Mouse (Mus musculus): ENCODE measurements around the gene Epb41l2. TPM values are rescaled to one million over a fixed set of nuclear protein-coding genes. Genes with fewer than 3 reads are reported as not detected.

The Epb41l2 gene
- total RNA-seq, 2 experiments from 2014 or later: 96.1 to 121 TPM

GRCm38 (mm10) chr10:25365708-25366107 is 6.1 kb downstream of the Epb41l2 start:
- no peak for DNase-seq

GRCm38 (mm10) chr10:25366691-25367090 is 7.1 kb downstream of the Epb41l2 start:
- DNase-seq: no peak

- no peak for DNase-seq
Measured at GRCm38 (mm10) chr10:25368928-25369327, 9.3 kb downstream of the Epb41l2 start.

GRCm38 (mm10) chr10:25369691-25370090 is 10.1 kb downstream of the Epb41l2 start:
- DNase-seq: no peak

GRCm38 (mm10) chr10:25371336-25371735 is 11.7 kb downstream of the Epb41l2 start:
- no peak for DNase-seq

- DNase-seq: no peak
Measured at GRCm38 (mm10) chr10:25371915-25372371, 12.3 kb downstream of the Epb41l2 start.

- DNase-seq: no peak
Measured at GRCm38 (mm10) chr10:25372510-25373148, 13.0 kb downstream of the Epb41l2 start.

- no peak for DNase-seq
Measured at GRCm38 (mm10) chr10:25375036-25375435, 15.4 kb downstream of the Epb41l2 start.

- DNase-seq: no peak
Measured at GRCm38 (mm10) chr10:25380746-25381481, 21.3 kb downstream of the Epb41l2 start.

GRCm38 (mm10) chr10:25381951-25382350 is 22.4 kb downstream of the Epb41l2 start:
- no peak for DNase-seq

- no peak for DNase-seq
Measured at GRCm38 (mm10) chr10:25383171-25383570, 23.6 kb downstream of the Epb41l2 start.

- DNase-seq: no peak
Measured at GRCm38 (mm10) chr10:25384391-25384790, 24.8 kb downstream of the Epb41l2 start.

- no peak for DNase-seq
Measured at GRCm38 (mm10) chr10:25385811-25386580, 26.4 kb downstream of the Epb41l2 start.

GRCm38 (mm10) chr10:25386868-25387267 is 27.3 kb downstream of the Epb41l2 start:
- DNase-seq: no peak

GRCm38 (mm10) chr10:25387268-25387667 is 27.7 kb downstream of the Epb41l2 start:
- no peak for DNase-seq

- no peak for DNase-seq
Measured at GRCm38 (mm10) chr10:25392786-25393185, 33.2 kb downstream of the Epb41l2 start.

GRCm38 (mm10) chr10:25393721-25394120 is 34.1 kb downstream of the Epb41l2 start:
- no peak for DNase-seq

GRCm38 (mm10) chr10:25395236-25395886 is 35.8 kb downstream of the Epb41l2 start:
- DNase-seq: no peak

- no peak for DNase-seq
Measured at GRCm38 (mm10) chr10:25396859-25397258, 37.3 kb downstream of the Epb41l2 start.

- DNase-seq: no peak
Measured at GRCm38 (mm10) chr10:25397767-25398690, 38.4 kb downstream of the Epb41l2 start.

- no peak for DNase-seq
Measured at GRCm38 (mm10) chr10:25399016-25399415, 39.4 kb downstream of the Epb41l2 start.
